Mouse (Mus musculus) brain, embryonic 14.5 days (tissue): ENCODE results near the gene Gls2.

Source experiments
- CTCF ChIP-seq: fragments of 200-500 bp; IDR thresholded peaks from 2 replicates; pipeline ENCODE4 v1.5.1; 2012; ENCODE audit warnings: inconsistent platforms, mild to moderate bottlenecking, moderate library complexity, borderline replicate concordance; ENCODE audit not compliant: insufficient read depth, insufficient read length; ENCODE audit errors: extremely low read depth
- POLR2A ChIP-seq: fragments of 200-500 bp; IDR thresholded peaks from 2 replicates; pipeline ENCODE4 v1.6.1; 2012; ENCODE audit warnings: mild to moderate bottlenecking, inconsistent platforms, borderline replicate concordance; ENCODE audit not compliant: poor library complexity, insufficient read depth, insufficient read length, severe bottlenecking; ENCODE audit errors: extremely low read depth

DNA sequence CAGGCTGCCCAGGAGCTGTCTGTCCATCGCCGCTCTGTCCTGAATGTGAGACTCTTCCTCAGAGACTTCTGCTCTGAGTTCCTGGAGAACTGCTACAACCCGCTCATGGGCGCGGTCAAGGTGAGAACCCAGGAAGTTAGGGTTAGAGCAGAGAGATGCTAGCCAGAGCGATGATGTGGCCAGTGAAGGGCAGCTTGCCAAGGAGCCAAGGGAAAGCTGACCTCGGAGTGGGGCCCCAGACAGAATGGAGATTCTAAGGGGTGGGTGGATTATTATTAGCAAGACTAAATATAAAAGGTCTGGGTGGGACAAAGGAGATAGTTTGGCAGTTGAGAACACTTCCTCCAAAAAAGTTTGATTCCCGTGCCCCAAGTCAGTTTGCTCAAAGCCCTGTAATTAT, 49.0 kb downstream of the Gls2 start:
- no peak for TF ChIP-seq CTCF
- TF ChIP-seq POLR2A, result no peak
